Mouse (Mus musculus) limb, embryonic 15.5 days (tissue): ENCODE measurements at regions not wholly inside any gene's neighbourhood (a gene's known extent, or its start where the extent isn't known, plus 50 kb on each side); places are given as distances from the start of the nearest gene placed in this dataset.

Source experiments
- ATAC-seq: fragments of 200-750 bp; cut with Nextera tagmentation; 2 replicates; pipeline ENCODE4 v1.8.0; 2017; ENCODE audit warnings: low read depth, moderate TSS enrichment; ENCODE audit not compliant: insufficient number of reproducible peaks, low FRiP score, low TSS enrichment
- H3K27ac ChIP-seq: fragments of 300-500 bp; sonication (generic); 2 replicates; pipeline ENCODE4 v1.5.1; 2015; ENCODE audit warnings: moderate library complexity, mild to moderate bottlenecking, inconsistent platforms
- H3K27me3 ChIP-seq: fragments of 300-500 bp; sonication (generic); 2 replicates; pipeline ENCODE4 v1.6.1; 2015; ENCODE audit warnings: inconsistent platforms
- H3K36me3 ChIP-seq: fragments of 300-500 bp; sonication (generic); 2 replicates; pipeline ENCODE4 v1.6.1; 2015; ENCODE audit warnings: inconsistent platforms
- H3K4me1 ChIP-seq: fragments of 300-500 bp; sonication (generic); 2 replicates; pipeline ENCODE4 v1.6.1; 2015; ENCODE audit warnings: inconsistent platforms
- H3K4me2 ChIP-seq: fragments of 300-500 bp; sonication (generic); 2 replicates; pipeline ENCODE4 v1.6.1; 2015; ENCODE audit warnings: mild to moderate bottlenecking, inconsistent platforms
- H3K4me3 ChIP-seq: fragments of 300-500 bp; sonication (generic); 2 replicates; pipeline ENCODE4 v1.5.1; 2015; ENCODE audit warnings: mild to moderate bottlenecking, inconsistent platforms
- H3K9ac ChIP-seq: fragments of 300-500 bp; sonication (generic); 2 replicates; pipeline ENCODE4 v1.6.1; 2015; ENCODE audit warnings: inconsistent platforms
- H3K9me3 ChIP-seq: fragments of 300-500 bp; sonication (generic); 2 replicates; pipeline ENCODE4 v1.6.1; 2016; ENCODE audit warnings: inconsistent platforms
- WGBS: fragments of 180-500 bp; shearing (Covaris S2); methylation state at CpG from one replicate; pipeline ENCODE4 v1.1.7; 2015; 5-methylcytosine and 5-hydroxymethylcytosine counted together

DNA sequence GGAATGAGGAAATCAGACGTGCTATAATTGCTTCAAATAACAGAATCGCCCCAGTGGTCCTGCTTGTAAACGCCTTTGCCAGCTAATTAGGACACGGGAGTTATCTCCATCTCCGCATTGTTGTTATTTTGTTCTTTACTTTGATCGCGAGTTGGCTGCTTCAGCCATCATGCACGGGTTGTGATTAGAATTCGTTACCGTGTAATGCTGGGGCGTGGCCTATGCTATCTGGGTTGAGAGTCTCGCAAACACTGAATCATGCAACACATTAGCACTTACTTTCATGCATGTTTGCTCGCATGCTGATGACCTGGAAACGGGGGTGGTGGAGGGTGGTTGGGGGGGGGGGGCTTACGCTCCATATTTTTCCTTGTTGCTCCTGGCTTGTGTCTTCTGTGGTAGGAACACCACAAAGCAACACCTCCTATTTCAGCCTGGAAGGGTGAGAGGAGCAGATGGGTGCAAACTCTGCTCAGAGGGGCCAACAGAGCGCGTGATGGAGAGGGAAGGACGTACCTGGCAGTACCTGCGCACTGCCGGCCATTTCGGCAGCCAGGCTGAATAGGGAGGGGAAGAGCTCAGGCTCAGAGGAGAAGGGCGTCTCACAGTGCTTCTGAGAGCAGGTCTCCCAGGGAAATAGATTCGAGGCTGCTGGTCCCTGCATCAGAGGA, 260.1 kb downstream of the Cd83 start:
- H3K4me1 ChIP-seq, result peaks cover 2% of the 10 kb centered on the region; the same call in 1 of the 2 replicates
- WGBS, result 77% methylated on average over 23 of the region's 23 CpGs
- no peak overlapping the region for H3K4me2 ChIP-seq
- H3K27me3 ChIP-seq, result no peaks in the 10 kb centered on the region
- H3K4me3 ChIP-seq, result no peak overlapping the region
- no peak for ATAC-seq
- H3K36me3 ChIP-seq, result no peaks in the 10 kb centered on the region
- H3K27ac ChIP-seq, result no peak overlapping the region
- no peak overlapping the region for H3K9ac ChIP-seq
- no peaks in the 10 kb centered on the region for H3K9me3 ChIP-seq

DNA sequence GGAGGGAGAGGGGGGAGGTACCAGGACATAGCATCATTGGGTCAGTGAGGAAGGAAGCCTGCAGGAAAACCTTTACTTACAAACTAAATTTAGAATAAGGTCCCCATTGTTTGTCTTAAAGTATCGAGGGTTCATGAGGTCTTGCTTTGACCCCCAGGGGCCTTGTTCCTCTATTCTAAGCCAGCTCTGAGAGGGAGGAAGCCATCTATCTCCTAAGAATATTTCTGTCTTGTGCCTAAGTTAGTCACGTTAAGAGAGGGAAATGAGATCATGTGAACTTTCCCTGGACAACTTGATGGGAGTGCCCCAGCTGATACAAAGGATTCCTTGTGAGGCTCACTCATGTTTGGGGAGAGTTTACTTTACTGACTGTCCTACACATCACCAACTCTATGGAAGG, 261.9 kb downstream of the Cd83 start:
- WGBS, result 64% methylated on average over 2 of the region's 2 CpGs
- H3K4me1 ChIP-seq, result peaks cover 2% of the 10 kb centered on the region; the same call in 1 of the 2 replicates
- no peaks in the 10 kb centered on the region for H3K36me3 ChIP-seq
- H3K27ac ChIP-seq, result no peak overlapping the region
- no peaks in the 10 kb centered on the region for H3K27me3 ChIP-seq
- H3K4me2 ChIP-seq, result no peak overlapping the region
- no peaks in the 10 kb centered on the region for H3K9me3 ChIP-seq
- ATAC-seq, result no peak
- H3K4me3 ChIP-seq, result no peak overlapping the region
- H3K9ac ChIP-seq, result no peak overlapping the region

DNA sequence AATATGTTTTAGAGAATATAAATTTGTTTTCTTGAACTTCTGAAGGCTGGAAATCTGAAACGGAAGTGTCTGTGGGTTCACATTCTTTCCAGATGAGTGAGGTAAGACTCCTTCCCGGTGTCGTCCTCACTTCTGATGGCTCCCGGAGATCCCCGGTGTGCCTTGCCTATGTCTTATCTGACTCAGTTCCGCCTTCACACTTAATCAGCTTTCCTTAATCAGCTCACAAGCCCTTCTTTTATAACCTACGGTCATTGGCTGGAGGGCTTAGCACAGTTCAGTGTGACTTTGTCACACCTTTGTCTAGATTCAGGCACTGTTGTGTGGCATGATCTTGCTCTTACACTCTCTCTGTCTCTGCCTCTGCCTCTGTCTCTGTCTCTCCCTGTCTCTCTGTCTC, 269.6 kb downstream of the Cd83 start:
- no peaks in the 10 kb centered on the region for H3K9me3 ChIP-seq
- H3K9ac ChIP-seq, result no peak overlapping the region
- ATAC-seq, result no peak
- peaks cover 24% of the 10 kb centered on the region for H3K4me1 ChIP-seq
- no peak overlapping the region for H3K4me3 ChIP-seq
- no peak overlapping the region for H3K27ac ChIP-seq
- no peak overlapping the region for H3K4me2 ChIP-seq
- WGBS, result 56% methylated on average over 7 of the region's 7 CpGs
- no peaks in the 10 kb centered on the region for H3K27me3 ChIP-seq
- H3K36me3 ChIP-seq, result no peaks in the 10 kb centered on the region

DNA sequence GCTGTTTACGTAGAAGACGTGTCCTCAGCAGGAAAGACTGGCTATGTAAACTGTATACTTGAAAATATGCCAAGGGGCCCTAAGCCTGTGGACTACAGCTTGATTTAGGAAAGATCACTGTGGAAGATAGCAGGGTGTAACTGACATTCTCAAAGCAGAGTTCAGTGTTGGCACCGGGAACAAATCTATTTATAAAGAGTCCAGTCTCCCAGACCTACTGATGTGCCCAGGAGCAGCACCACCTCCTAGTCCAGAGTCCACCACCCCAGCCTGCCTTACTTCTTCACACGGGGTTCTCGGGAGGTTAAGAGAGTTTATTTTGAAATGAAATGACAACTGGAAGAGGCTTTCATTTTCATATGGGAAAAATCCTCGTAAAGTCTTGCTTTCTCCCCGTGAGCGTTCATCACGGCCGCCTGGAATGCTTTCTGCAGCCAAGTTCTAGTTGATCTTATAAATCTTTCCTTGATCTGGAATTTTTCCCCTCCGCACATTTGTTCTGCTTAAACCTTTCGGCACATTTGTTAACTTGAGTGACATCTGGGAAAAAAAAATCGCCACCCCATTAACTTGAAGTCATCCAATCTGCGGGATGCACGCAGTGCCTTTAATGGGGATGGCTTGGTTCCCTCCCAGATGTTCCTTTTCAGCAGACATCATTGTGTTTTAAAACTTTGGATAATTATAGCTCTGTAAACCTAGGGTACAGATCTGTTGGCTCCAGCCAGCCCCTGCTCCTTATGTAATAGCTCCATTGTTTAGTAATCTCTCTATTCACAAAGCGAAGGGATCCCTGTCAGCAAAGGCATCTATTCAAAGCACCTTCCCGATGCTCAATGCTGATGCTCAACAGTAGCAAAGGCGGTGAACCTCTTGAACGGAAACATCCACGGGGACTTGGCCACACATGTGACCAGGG, 271.3 kb downstream of the Cd83 start:
- ATAC-seq, result peak; percentile 55; the same call in 1 of the 2 replicates
- Histone ChIP-seq H3K9me3 (no peaks in the 10 kb centered on the region), H3K9ac (no peak overlapping the region), H3K4me2 (peak overlapping the region; percentile 30), H3K27ac (peak overlapping the region; percentile 67), H3K27me3 (no peaks in the 10 kb centered on the region), H3K36me3 (no peaks in the 10 kb centered on the region), H3K4me1 (peaks cover 24% of the 10 kb centered on the region), H3K4me3 (0 out of 2 replicates have a peak overlapping the region, but pooled peaks have one; percentile 3)
- 21% methylated on average over 20 of the region's 20 CpGs for WGBS

DNA sequence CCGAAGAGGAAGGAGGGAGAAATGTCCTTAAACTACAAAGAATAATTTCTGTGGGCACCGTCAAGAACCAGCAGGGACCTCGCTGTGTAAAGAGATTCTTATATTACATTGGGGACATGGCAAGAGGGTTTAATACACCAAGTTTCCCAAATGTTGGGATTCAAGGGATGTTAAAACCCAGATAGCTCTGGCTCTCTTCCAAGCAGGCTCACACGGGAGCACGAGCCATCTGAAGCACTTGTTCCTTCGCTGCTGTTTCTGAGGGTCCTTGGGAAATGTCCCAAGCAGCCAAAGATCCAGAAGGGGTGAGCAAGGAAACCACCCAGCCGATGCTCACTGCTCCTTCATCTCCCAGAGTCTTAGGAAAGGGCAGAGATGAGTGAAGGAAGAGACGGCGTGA, 272.1 kb downstream of the Cd83 start:
- H3K4me3 ChIP-seq, result no peak overlapping the region
- H3K9me3 ChIP-seq, result no peaks in the 10 kb centered on the region
- H3K27ac ChIP-seq, result peak overlapping the region; percentile 62; the same call in 1 of the 2 replicates
- no peak overlapping the region for H3K9ac ChIP-seq
- H3K27me3 ChIP-seq, result no peaks in the 10 kb centered on the region
- ATAC-seq, result no peak
- WGBS, result 55% methylated on average over 9 of the region's 9 CpGs
- peaks cover 24% of the 10 kb centered on the region for H3K4me1 ChIP-seq
- no peaks in the 10 kb centered on the region for H3K36me3 ChIP-seq
- no peak overlapping the region; the same call in 1 of the 2 replicates for H3K4me2 ChIP-seq

DNA sequence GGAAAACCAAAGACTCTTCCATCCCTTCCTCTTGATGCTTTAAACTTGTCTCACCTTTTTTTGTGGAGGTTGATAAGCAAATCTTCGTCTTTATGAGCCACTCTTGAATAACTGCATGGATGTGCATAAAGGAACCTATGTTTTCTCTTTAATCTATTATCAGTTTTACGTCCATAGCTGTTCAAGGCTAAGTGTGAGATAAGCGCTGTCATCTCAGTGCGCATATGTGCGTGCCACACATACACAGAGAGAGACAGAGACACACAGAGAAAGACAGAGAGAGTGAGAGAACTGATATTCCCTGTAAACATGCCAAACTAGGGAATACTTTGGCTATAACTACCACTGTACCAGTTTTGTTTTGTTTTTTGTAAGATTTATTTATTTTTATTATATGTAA, 273.0 kb downstream of the Cd83 start:
- no peak for ATAC-seq
- Histone ChIP-seq H3K4me2 (no peak overlapping the region), H3K9me3 (no peaks in the 10 kb centered on the region), H3K4me3 (no peak overlapping the region), H3K27ac (no peak overlapping the region), H3K27me3 (no peaks in the 10 kb centered on the region), H3K9ac (no peak overlapping the region), H3K4me1 (peaks cover 33% of the 10 kb centered on the region), H3K36me3 (no peaks in the 10 kb centered on the region)
- 95% methylated on average over 5 of the region's 5 CpGs for WGBS

DNA sequence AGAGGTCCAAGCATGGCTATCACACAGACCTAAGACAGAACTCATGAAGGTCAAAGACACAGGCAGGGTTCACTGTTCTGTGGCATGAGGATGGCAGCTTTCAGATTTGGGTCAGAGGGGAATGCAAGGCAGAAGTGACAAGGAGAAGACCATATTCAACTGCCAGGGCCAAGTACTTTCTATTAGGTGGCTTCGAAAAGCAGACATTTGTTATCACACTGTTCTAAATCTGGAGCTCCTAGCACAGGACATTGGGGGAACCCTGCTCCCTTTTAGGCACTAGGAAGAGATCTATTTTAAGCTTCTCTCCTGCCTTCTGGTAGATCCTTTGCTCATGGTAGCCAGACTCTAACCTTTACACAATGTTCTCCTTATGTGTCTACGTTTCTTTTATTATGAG, 273.7 kb downstream of the Cd83 start:
- H3K4me3 ChIP-seq, result no peak overlapping the region

DNA sequence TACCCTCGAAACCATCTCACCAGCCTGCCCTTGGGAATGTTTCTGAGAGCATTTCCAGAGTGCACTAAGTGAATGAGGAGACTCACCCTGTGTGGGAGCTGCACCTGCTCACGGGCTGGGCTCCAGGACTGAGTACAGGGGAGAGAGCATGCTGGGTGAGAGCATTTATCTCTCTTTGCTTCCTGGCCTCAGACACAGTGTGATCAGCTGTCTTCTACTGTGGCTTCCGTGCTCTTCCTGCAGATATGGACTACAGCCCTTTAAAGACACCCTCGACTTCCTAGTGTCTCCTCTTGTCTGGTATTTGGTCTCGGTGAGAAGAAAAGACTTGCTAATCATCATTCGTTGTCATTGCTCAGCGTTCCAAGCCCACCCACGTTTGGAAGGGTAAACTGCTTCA, 274.9 kb downstream of the Cd83 start:
- no peak overlapping the region for H3K4me2 ChIP-seq
- H3K9me3 ChIP-seq, result no peaks in the 10 kb centered on the region
- H3K9ac ChIP-seq, result no peak overlapping the region
- no peak overlapping the region for H3K4me3 ChIP-seq
- no peak overlapping the region for H3K27ac ChIP-seq
- no peaks in the 10 kb centered on the region for H3K36me3 ChIP-seq
- 74% methylated on average over 8 of the region's 8 CpGs for WGBS
- peaks cover 33% of the 10 kb centered on the region for H3K4me1 ChIP-seq
- H3K27me3 ChIP-seq, result no peaks in the 10 kb centered on the region
- no peak for ATAC-seq

More for the DNA sequence above, 273.7 kb downstream of the Cd83 start:
- H3K36me3 ChIP-seq, result no peaks in the 10 kb centered on the region
- H3K4me1 ChIP-seq, result peaks cover 33% of the 10 kb centered on the region
- no peak for ATAC-seq
- no peak overlapping the region for H3K9ac ChIP-seq
- no peak overlapping the region for H3K4me2 ChIP-seq
- H3K27ac ChIP-seq, result no peak overlapping the region
- 84% methylated on average over 2 of the region's 2 CpGs for WGBS
- H3K27me3 ChIP-seq, result no peaks in the 10 kb centered on the region
- H3K9me3 ChIP-seq, result no peaks in the 10 kb centered on the region

DNA sequence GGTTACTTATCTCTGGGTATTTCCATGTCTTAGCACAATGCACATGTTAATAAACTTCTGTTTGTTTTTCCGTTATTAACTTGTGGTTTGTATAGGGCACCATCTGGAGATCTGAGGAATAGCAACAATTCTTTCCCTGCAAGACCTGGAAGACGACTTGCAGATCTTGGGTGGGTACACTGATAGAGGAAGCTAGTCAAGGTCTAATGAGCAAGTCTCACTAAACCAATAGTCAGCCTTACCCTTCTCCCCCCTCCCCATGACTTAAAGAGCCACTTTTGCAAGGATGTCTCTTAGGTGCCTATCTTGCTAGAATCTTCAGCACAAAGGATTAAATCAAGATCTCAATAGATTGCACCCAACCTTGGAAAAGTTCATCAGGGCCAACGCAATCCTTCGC, 276.7 kb downstream of the Cd83 start:
- Histone ChIP-seq H3K36me3 (no peaks in the 10 kb centered on the region), H3K4me2 (no peak overlapping the region), H3K27me3 (no peaks in the 10 kb centered on the region), H3K9me3 (no peaks in the 10 kb centered on the region), H3K4me1 (peaks cover 26% of the 10 kb centered on the region), H3K27ac (no peak overlapping the region), H3K9ac (no peak overlapping the region), H3K4me3 (no peak overlapping the region)
- 79% methylated on average over 4 of the region's 4 CpGs for WGBS
- no peak for ATAC-seq

DNA sequence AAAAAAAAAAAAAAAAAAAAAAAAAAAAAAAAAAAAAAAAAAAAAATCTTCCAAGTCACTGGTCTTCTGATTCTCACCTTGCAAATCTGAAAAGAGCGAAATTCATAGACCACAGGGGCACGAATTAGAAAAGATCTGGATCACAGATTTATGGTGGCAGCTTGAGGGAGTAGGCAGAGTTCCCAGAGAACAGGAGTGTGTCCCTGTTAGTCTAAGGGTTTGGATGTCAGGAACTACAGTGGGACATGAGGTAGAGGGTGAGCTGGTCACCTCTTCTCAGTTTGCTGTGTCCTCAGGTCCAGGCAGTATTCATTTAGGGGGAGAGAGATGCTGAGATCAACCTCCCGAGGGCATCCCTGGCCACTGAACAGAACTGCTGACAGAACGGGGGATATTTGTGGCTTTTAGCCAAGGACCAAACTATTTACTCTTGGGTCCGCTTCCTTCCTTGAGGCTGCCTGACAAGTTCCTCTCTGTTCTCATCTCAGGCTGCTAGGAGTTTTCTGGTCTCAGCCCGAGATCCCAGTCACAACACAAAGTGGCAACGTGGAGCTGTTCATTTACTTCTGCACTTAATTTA, 277.2 kb downstream of the Cd83 start:
- ATAC-seq, result no peak
- H3K4me3 ChIP-seq, result no peak overlapping the region
- H3K27me3 ChIP-seq, result no peaks in the 10 kb centered on the region
- no peak overlapping the region for H3K4me2 ChIP-seq
- 31% methylated on average over 7 of the region's 7 CpGs for WGBS
- no peaks in the 10 kb centered on the region for H3K9me3 ChIP-seq
- H3K36me3 ChIP-seq, result no peaks in the 10 kb centered on the region
- no peak overlapping the region for H3K27ac ChIP-seq
- H3K4me1 ChIP-seq, result peaks cover 21% of the 10 kb centered on the region
- no peak overlapping the region for H3K9ac ChIP-seq

DNA sequence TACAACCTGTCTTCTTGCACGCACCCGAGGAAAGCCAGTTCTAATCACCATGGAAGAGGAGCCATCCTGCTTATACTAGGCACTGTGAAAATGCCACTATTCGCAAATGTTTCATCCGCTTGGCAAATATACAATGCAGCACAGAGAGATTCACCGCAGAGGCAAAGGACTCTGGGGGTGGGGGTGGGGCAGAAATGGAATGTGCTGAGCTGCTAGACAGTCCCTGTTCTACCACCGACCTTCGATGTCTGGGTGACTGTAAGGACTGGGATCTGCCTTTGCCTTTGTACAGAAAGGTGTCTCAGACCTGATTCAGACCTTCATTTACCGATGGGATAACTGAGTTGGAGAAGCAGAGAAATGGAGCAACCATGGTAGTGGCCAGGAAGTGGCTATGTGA, 278.7 kb downstream of the Cd83 start:
- WGBS, result 83% methylated on average over 8 of the region's 8 CpGs
- no peak overlapping the region for H3K4me2 ChIP-seq
- ATAC-seq, result no peak
- no peaks in the 10 kb centered on the region for H3K36me3 ChIP-seq
- no peaks in the 10 kb centered on the region for H3K27me3 ChIP-seq
- H3K9me3 ChIP-seq, result no peaks in the 10 kb centered on the region
- peaks cover 18% of the 10 kb centered on the region for H3K4me1 ChIP-seq
- no peak overlapping the region for H3K9ac ChIP-seq
- no peak overlapping the region for H3K4me3 ChIP-seq
- H3K27ac ChIP-seq, result no peak overlapping the region

DNA sequence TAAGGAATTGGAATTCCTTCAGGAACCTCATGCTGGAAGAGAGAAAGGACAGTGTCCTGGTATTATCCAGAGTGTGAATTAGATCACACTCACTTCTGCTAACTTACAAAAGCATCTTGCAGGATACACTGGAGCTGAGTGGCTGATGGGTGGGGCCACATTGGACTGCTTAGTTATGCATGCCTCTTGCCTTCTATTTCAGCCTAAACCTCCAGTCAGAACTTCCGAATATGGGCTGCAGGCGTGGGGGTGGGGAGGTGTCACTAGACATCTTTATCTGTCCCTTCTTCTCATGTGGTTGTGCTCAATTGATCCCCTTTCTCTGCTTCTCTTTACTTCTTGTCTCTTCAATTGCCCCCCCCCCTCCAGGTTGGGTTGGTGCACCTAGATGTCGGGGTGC, 279.5 kb downstream of the Cd83 start:
- Histone ChIP-seq H3K4me1 (peaks cover 18% of the 10 kb centered on the region), H3K4me3 (no peak overlapping the region), H3K4me2 (no peak overlapping the region), H3K36me3 (no peaks in the 10 kb centered on the region), H3K9ac (no peak overlapping the region), H3K9me3 (no peaks in the 10 kb centered on the region), H3K27ac (no peak overlapping the region), H3K27me3 (no peaks in the 10 kb centered on the region)
- no peak for ATAC-seq
- 82% methylated on average over 3 of the region's 3 CpGs for WGBS
